Mouse (Mus musculus): ENCODE measurements around the gene 1700018G05Rik. TPM values are rescaled to one million over a fixed set of nuclear protein-coding genes. Genes with fewer than 3 reads are reported as not detected.
A peak's percentile ranks its signal among the peaks of the same experiment; 100 is the strongest.
"Not testable (repeated sequence)": the region's sequence is repeated elsewhere in the genome, so short reads cannot be mapped to it uniquely, and the experiment has no call there.

1700018G05Rik gene
- not detected in 2 replicates for total RNA-seq (2014; rRNA removed)
- not detected in 2 replicates for polyA plus RNA-seq (2015; fragmentation: Nextera tagmentation; extraction: Ambion mirVana)

- not testable (repeated sequence) for H3K4me1 ChIP-seq (ENCODE audit: insufficient read depth, low read length); DNase-seq (ENCODE audit: low spot score); H3K27ac ChIP-seq; H3K36me3 ChIP-seq (ENCODE audit: insufficient read depth, low read length); H3K4me2 ChIP-seq (ENCODE audit: low read depth, low read length); H3K9ac ChIP-seq (replicated peaks; ENCODE audit: low read length); H3K9me3 ChIP-seq (ENCODE audit: low read length); H3K27me3 ChIP-seq (ENCODE audit: insufficient read depth, low read length); H3K4me3 ChIP-seq (ENCODE audit: low read length); ATAC-seq
- 95% methylated on average over 6 of the region's 6 CpGs for WGBS
These were observed at the start of gene 1700018G05Rik for GRCm38 (mm10) chrX:102928072-102928471. 1700018G05Rik (plus strand) TSS chrX:102928372.

- H3K36me3 ChIP-seq (ENCODE audit: insufficient read depth, low read length); H3K4me1 ChIP-seq (ENCODE audit: insufficient read depth, low read length); H3K9me3 ChIP-seq (ENCODE audit: low read length); H3K4me3 ChIP-seq (ENCODE audit: low read length); H3K9ac ChIP-seq (replicated peaks; ENCODE audit: low read length); ATAC-seq; DNase-seq (ENCODE audit: low spot score); H3K27ac ChIP-seq; H3K4me2 ChIP-seq (ENCODE audit: low read depth, low read length); H3K27me3 ChIP-seq (ENCODE audit: insufficient read depth, low read length): not testable (repeated sequence)
- 89% methylated on average over 6 of the region's 9 CpGs for WGBS
These were observed 19.6 kb upstream of the 1700018G05Rik start, which contains the start of the genes Dmrtc1a and 1700011M02Rik for GRCm38 (mm10) chrX:102908587-102908986. Dmrtc1a (minus strand) TSS chrX:102908687. 1700011M02Rik (plus strand) TSS chrX:102908905.

DNA sequence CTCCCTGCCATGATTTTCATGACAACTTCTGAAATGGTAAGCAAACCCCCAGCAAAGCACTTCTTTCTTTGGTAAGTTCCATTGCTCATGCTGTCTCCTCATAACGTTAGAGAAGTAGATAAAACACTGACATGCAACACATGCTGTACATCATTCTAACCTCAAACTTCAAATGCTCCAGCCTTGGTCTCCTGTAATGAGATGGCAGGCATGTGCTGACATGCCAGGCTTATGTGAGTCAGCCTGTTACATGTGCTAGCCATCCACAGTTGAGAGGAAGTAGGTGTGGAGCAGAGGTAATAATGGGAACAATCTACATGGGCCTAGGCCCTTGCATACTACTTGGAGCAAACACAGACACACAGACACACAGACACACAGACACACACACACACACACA, 13.3 kb upstream of the 1700018G05Rik start:
- H3K9ac ChIP-seq (replicated peaks; ENCODE audit: low read length); ATAC-seq; H3K27ac ChIP-seq; H3K36me3 ChIP-seq (ENCODE audit: insufficient read depth, low read length); H3K4me3 ChIP-seq (ENCODE audit: low read length); H3K4me1 ChIP-seq (ENCODE audit: insufficient read depth, low read length); H3K4me2 ChIP-seq (ENCODE audit: low read depth, low read length); H3K9me3 ChIP-seq (ENCODE audit: low read length); H3K27me3 ChIP-seq (ENCODE audit: insufficient read depth, low read length); DNase-seq (ENCODE audit: low spot score): not testable (repeated sequence)
- 86% methylated on average over 1 of the region's 1 CpGs for WGBS

DNA sequence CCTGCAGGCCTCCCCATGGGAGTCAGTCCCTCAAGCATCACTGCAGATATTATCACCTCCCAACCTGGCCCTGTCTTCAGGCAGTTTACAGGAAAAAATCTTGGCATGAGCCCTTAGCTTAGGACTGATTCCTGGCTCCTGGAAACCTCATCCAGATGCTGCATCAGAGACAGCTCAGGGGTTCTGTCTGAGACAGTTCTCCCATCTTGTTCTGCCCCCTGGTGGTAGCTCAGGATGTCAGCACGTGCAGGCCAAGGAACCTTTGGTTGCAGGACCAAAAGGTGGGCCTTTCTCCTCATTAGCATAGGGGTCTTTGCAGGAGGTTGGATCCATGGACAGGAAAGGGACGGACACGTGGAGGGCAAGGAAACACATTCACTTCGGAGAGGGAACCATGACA, 1.5 kb upstream of the 1700018G05Rik start:
- 31% methylated on average over 4 of the region's 4 CpGs for WGBS
- ATAC-seq (peak; percentile 63), DNase-seq (ENCODE audit: low spot score) (peak; percentile 43)
- not testable (repeated sequence) for H3K4me3 ChIP-seq (ENCODE audit: low read length); H3K9me3 ChIP-seq (ENCODE audit: low read length); H3K27me3 ChIP-seq (ENCODE audit: insufficient read depth, low read length); H3K4me2 ChIP-seq (ENCODE audit: low read depth, low read length); H3K4me1 ChIP-seq (ENCODE audit: insufficient read depth, low read length); H3K27ac ChIP-seq; H3K36me3 ChIP-seq (ENCODE audit: insufficient read depth, low read length); H3K9ac ChIP-seq (replicated peaks; ENCODE audit: low read length)
- peak; percentile 55 for TF ChIP-seq CTCF (IDR thresholded peaks at IDR 0.05; ENCODE audit: low read depth)

DNA sequence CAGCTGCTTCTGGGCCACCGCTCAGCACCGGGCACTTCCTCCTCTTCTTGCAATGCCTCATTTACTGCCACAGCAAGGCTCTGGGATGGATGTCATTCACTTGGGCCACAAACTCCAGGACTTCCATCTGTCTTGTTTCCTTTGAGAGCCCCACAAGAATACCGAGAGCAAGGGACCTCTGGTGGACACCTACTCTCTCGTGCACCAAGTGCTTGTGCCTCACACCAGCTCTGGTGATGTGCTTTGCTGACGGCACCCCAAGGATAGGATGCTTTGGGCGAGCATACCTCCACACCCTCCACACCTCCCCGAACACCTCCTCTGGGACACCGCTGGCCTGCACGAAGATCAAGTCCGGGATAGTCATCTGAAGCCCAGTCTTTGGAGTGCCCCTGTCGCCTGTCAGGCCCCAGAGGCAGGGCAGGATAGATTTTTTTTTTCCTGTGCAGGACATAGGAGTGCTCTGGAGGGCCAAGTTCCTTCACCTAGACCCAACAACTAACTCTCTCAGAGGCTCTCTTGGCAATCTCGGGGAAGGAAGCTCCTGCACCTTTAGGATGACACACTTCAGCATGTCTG, 4.9 kb downstream of the 1700018G05Rik start:
- H3K4me1 ChIP-seq (ENCODE audit: insufficient read depth, low read length): no peaks in the 10 kb centered on the region
- H3K9ac ChIP-seq (replicated peaks; ENCODE audit: low read length): peak overlapping the region; percentile 63
- no peak for ATAC-seq
- DNase-seq (ENCODE audit: low spot score): peak; percentile 1
- TF ChIP-seq CTCF (IDR thresholded peaks at IDR 0.05; ENCODE audit: low read depth): no peak
- H3K36me3 ChIP-seq (ENCODE audit: insufficient read depth, low read length): no peaks in the 10 kb centered on the region
- peak overlapping the region; percentile 65 for H3K4me2 ChIP-seq (ENCODE audit: low read depth, low read length)
- H3K9me3 ChIP-seq (ENCODE audit: low read length): no peaks in the 10 kb centered on the region
- H3K27me3 ChIP-seq (ENCODE audit: insufficient read depth, low read length): no peaks in the 10 kb centered on the region; the same call in 1 of the 2 replicates
- WGBS: 50% methylated on average over 12 of the region's 12 CpGs
- peak overlapping the region; percentile 45 for H3K4me3 ChIP-seq (ENCODE audit: low read length)
- no peak overlapping the region for H3K27ac ChIP-seq

DNA sequence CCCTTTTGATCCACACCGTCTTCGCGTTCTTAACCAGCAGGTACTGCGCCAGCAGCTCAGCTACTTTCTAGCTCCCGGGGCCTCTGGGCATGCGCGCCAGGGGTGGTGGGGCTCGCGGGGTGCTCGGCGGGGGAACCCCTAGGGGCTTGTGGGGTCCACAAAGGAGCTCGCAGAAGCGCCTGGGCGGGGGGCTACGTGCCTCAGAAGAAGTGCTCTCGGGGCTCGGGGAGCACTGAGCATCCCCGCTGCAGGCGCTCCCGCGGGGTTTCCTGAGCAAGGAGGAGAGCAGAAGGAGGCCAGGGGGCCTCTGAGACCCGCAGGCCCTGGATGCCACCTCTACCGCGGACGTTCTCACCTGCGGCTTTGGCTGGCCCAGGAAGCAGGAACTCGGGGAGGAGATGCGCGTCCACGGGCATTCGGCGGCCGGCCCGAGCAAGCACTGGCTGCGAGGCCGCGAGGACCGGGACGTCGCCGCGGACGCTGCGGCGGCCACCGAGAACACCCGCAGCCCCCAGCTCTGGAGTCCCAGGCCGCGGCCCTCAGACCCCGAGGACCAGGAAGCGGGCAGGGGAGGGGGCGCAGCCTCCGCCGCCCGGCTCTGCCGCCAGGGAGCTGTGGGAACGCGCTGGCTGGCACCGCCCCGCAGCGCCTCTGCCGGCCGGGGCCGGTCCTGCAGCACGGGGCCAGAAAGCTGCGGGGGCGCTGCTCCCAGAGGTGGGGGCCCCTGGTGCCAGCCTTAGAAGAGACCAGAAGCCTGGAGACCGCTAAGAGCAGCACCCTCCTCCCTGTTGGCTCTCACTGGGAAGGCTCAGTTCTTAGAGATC, 5.6 kb downstream of the 1700018G05Rik start:
- peak overlapping the region; percentile 65 for H3K4me2 ChIP-seq (ENCODE audit: low read depth, low read length)
- H3K27me3 ChIP-seq (ENCODE audit: insufficient read depth, low read length): no peaks in the 10 kb centered on the region; the same call in 1 of the 2 replicates
- peak; percentile 70 for DNase-seq (ENCODE audit: low spot score)
- peak overlapping the region; percentile 63 for H3K9ac ChIP-seq (replicated peaks; ENCODE audit: low read length)
- no peaks in the 10 kb centered on the region for H3K36me3 ChIP-seq (ENCODE audit: insufficient read depth, low read length)
- ATAC-seq: peak; percentile 91
- H3K4me3 ChIP-seq (ENCODE audit: low read length): peak overlapping the region; percentile 45
- H3K9me3 ChIP-seq (ENCODE audit: low read length): no peaks in the 10 kb centered on the region
- 0 out of 2 replicates have a peak overlapping the region, but pooled peaks have one; percentile 38 for H3K27ac ChIP-seq
- no peaks in the 10 kb centered on the region for H3K4me1 ChIP-seq (ENCODE audit: insufficient read depth, low read length)
- no peak for TF ChIP-seq CTCF (IDR thresholded peaks at IDR 0.05; ENCODE audit: low read depth)
- WGBS: 30% methylated on average over 53 of the region's 68 CpGs
